Mouse (Mus musculus) ES-Bruce4 (cell line): ENCODE data around the gene 4930522H14Rik.

Experiments
- CTCF ChIP-seq: IDR thresholded peaks from one replicate; pipeline ENCODE4 v1.8.1; 2011; ENCODE audit warnings: low read depth, low read length
- EP300 ChIP-seq: IDR thresholded peaks from 2 replicates; pipeline ENCODE4 v1.6.1; 2011; ENCODE audit warnings: low read depth, low read length; ENCODE audit not compliant: insufficient read depth

GRCm38 (mm10) chr4:109488812-109489211 lies 42.3 kb downstream of the 4930522H14Rik start:
- no peak for TF ChIP-seq CTCF
- TF ChIP-seq EP300: no peak
